Mouse (Mus musculus): ENCODE measurements around the gene Mtnr1b.
"Not testable (repeated sequence)": the region's sequence is repeated elsewhere in the genome, so short reads cannot be mapped to it uniquely, and the experiment has no call there.

The Mtnr1b gene

GRCm38 (mm10) chr9:15874506-15875160 lies at the start of gene Mtnr1b:
Gene Mtnr1b, minus strand, starts transcription at chr9:15874556.
- DNase-seq (ENCODE audit: low spot score in 2 of 2), result no peak

GRCm38 (mm10) chr9:15920271-15920670 lies 45.9 kb upstream of the Mtnr1b start:
- no peak for DNase-seq (ENCODE audit: low spot score in 2 of 2)

DNA sequence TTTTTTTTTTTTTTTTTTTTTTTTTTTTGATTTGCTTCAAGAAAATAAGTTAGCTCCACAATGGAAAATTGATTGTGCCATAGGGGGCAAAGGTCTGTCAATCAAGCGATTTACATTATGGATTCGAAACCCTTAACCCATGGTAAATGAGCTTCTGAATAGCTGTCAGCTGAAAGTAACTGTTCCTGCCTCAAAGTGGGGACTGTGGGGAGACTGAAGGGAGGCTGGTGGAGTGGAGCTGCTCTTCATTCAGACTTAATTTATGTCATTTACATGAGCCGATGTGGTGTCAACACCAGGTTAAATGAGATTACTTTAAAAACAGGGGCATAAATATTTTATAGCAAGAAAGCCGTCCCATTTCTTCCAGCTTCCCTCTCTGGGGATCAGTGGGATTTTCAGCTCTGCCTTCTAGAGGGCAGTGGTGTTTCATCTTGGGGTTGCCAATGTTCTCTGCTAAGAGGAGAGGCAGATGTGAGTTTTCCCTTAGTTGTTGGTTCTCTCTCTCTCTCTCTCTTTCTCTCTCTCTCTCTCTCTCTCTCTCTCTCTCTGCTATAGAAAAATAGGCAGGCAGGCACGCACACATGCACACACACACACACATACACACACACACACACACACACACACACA lies 45.1 kb upstream of the Mtnr1b start:
- DNase-seq (ENCODE audit: low spot score in 2 of 2), result no peak

DNA sequence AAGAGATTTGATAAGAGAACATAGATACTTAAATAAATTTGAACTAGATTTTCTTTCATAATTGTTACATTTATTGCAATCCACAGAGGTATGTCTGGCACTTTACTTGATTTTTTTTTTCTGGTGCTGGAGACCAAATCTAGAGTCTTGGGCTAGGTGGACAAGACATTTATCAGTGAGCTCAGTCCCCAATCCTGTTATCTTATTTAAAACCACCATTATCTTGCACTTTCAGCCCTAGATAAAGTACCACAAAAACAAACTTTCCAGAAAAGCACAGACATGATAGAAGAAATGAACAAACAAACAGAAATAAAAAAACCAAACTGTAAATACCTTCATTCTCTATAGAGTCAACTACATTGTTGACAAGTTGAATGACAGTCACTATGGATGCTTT lies 42.2 kb upstream of the Mtnr1b start:
- DNase-seq (ENCODE audit: low spot score in 2 of 2), result no peak

DNA sequence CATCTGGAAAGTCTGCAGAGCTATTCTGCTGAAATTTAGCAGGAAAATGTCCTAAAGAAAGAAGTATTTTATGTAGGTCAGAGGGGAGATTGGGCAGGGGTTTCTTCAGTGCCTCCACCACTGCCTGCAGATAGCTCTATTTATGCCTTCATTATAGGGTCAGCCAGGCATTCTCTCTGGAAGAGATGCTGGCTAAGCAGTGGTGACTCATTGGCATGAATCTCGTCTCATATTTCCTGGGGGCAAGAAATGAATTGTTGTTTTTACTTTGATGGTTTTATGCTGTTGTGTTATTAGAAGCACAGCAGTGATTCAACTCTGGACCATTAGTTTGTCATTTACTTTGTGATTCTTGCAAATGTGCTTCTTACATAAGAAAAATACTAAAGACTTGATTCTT lies 38.4 kb upstream of the Mtnr1b start:
- DNase-seq (ENCODE audit: low spot score in 2 of 2), result no peak

DNA sequence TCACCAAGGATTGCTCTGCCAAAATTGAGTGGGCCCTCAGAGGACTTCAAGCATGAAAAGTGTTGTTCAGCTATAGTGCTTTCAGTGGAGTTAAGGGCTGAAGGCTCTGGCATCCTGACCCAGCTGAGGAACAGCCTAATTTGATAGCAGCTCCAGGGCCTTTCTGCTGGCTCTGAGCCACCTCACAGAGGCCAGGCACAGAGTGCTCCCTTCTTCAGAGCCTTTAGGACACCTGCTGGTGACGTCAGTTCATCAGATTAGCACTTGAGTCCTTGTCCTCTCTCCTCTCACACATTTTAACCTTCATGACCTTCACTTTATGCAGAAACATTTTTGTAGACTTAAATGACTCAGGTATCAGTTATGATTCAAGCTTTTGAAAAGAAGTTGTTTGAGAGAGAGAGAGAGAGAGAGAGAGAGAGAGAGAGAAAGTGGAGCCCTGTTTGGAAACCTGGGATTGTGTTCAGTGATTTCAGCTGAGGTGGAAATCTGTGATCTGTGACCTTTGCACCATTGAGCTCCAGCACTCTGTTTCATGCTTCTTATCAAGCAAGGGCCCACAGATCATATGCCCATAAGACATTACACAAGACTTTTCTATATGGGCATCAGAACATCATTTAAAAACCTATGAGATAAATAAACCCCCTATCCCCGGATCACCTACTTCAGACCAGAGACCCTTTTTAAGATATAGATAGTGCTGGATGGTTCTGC lies 35.2 kb upstream of the Mtnr1b start:
- no peak for DNase-seq (ENCODE audit: low spot score in 2 of 2)

DNA sequence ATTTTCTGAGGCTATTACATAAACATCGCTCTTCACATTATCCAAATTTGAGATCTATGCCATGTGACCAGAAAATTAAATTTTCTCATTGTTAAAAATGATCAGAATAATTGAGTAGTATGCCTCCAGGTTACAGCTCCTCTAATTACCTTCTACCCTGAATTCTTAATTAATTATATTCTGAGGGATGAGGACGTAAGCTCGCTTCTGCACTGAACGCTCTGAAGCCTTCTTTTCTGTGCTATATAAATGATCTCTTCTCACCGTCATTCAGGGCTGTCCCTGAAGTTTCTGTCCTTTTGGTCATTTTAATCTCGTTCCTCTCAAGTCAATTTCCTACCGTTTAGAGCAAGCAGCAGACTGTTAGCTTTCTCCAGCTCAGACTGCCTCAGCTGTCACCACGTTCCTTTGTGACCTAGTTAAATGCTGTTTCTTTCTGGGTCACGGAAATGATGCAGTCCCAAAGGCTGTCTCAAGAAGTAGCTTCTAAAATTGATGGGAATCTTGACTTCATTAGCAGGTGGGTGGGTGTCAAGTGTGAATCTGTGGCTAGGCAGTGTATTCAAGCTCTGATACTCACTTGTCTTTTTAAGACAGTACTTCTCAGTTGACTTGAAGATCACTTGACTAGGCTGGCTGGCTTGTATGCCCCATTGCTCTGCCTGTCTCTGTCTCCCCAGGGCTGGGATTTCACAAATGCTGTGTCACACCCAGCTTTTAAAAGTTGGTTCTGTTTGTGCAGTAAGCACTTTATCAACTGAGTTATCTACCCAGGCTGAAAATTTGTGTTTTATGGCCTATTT lies 29.8 kb upstream of the Mtnr1b start:
- DNase-seq (ENCODE audit: low spot score in 2 of 2), result peak; percentile 10 to 31

DNA sequence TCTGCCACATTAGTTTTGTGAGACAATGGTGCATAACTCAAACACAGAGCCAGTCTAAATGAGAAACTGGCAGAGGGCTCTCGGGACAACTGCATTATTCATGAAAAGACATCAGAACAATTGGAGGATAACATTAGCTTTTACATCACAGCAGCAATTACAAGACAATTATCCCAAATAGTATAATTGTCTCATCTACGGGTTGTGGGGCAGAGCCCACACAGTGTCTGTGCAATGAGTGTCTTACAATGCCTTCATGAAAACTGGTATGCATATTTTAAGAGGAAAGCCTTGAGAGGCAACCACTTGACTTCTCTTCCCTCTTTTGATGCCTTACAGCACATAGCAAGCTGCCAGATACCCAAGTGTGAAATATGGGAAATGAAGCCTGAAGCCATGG lies 23.8 kb upstream of the Mtnr1b start:
- no peak for DNase-seq (ENCODE audit: low spot score in 2 of 2)

GRCm38 (mm10) chr9:15886756-15887155 lies 12.4 kb upstream of the Mtnr1b start:
- peak; percentile 35 to 48 for DNase-seq (ENCODE audit: low spot score in 2 of 2)

- DNase-seq (ENCODE audit: low spot score in 2 of 2), result no peak
Observed at GRCm38 (mm10) chr9:15880754-15881153, 6.4 kb upstream of the Mtnr1b start.

GRCm38 (mm10) chr9:15880160-15880603 lies 5.8 kb upstream of the Mtnr1b start:
- DNase-seq (ENCODE audit: low spot score in 2 of 2), result peak in 1 of 2 experiments; percentile 16

- no peak for DNase-seq (ENCODE audit: low spot score in 2 of 2)
Observed at GRCm38 (mm10) chr9:15870013-15870412, 4.3 kb downstream of the Mtnr1b start.

- DNase-seq (ENCODE audit: low spot score in 2 of 2), result no peak
Observed at GRCm38 (mm10) chr9:15869456-15869855, 4.9 kb downstream of the Mtnr1b start.

GRCm38 (mm10) chr9:15866280-15867072 lies 7.9 kb downstream of the Mtnr1b start:
- DNase-seq (ENCODE audit: low spot score in 2 of 2), result no peak

GRCm38 (mm10) chr9:15861402-15861801 lies 13.0 kb downstream of the Mtnr1b start:
- DNase-seq (ENCODE audit: low spot score in 2 of 2), result no peak

DNA sequence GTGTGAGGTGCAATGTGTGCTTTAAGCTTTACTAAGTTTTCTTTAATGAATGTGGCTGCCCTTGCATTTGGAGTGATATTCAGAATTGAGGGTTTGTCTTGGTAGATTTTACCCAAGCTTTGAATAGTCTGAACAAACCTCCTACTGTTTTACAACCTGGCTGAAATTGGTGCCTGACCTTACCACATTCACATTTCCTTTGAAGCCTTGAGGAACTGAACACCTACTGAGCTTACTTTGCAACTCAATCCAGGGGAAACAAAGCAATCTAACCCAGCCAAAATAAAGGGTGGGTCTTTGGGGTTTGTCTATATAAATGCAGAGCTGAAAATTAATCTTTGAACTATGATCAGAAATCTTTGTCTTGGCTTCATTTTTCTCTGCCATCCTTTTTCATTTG lies 23.6 kb downstream of the Mtnr1b start:
- no peak for DNase-seq (ENCODE audit: low spot score in 2 of 2)

DNA sequence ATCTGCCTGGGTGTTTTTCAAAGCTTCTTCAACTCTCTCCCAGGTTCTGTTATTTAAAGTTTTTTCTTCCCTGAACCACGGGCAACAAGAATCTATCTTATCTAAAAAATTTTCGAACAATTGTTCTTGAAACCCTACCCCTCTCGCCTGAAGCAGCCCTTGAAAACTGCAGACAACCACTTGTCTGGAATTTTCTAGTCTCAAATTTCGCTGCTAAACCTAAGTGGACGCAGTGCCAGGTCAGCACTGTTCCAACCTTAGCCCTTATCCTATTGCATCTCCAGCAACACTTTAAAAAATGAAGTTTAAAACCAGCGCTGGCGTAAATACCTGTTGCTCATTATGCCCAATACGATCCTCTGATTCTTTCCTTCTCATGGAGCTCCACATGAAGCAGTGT lies 29.0 kb downstream of the Mtnr1b start:
- no peak for DNase-seq (ENCODE audit: low spot score in 2 of 2)

DNA sequence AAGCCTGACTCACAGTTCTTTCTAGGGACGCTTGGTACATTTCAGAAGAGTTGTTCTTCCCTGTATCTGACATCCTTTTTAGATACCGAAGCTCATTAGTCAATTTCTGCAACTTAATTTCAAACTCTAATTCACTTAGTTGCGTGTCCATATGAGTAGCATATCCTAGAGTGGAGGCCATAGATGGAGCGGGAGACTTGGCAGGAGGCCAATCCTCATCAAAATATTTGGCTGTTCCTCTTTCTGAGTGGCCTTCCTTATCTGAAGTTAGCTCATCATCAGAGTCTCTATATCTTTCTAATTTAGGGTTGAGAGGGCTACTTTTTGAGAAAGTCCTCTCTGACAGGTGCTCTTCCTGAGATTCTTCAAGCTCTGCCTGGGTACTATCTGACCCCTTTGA lies 29.4 kb downstream of the Mtnr1b start:
- not testable (repeated sequence) for DNase-seq (ENCODE audit: low spot score in 2 of 2)

DNA sequence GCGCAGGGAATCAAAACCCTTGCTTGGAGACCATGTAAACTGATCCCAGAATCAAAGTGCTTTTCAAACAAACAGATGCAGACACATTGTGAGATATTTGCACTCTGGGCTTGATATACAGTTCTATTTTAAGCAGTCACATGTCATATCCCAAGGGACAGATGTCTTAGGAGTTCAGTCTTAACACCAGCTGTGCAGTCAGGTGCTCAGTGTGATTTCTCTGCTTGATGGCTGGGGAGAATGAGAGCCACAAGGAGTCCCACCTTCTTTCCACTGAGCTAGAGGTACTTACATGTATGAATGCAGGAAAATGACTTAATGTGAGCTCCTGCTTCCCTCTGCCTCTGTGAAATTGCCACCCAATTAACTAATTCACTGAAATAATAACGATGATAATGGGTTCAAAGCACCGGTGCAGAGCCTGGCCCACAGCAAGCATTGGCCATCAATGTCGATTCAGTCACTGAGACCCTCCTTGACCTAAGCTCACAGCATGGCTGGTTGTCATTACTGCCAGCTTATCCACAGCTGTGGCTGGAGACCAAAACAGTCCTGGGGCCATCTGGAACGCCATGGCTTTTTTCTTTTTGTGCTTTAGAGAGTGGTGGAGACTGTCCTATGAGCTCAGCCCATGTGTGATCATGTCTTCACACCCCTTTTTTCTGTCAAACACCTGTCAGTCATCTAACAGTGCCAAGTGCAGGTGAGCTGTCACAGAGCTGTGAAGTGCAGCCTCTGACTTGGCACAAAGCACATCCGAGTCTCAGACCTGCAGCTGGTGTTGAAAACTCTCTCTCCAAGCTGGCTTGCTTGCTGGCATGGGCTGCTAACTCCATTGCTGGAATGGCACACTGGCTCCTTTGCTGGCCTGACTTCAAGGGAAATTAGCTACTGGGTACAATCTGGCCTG lies 61.1 kb downstream of the Mtnr1b start:
- peak; percentile 2 to 15 for DNase-seq (ENCODE audit: low spot score in 2 of 2)

GRCm38 (mm10) chr9:15804296-15804695 lies 70.1 kb downstream of the Mtnr1b start:
- no peak for DNase-seq (ENCODE audit: low spot score in 2 of 2)
